In the genomic region with DNA sequence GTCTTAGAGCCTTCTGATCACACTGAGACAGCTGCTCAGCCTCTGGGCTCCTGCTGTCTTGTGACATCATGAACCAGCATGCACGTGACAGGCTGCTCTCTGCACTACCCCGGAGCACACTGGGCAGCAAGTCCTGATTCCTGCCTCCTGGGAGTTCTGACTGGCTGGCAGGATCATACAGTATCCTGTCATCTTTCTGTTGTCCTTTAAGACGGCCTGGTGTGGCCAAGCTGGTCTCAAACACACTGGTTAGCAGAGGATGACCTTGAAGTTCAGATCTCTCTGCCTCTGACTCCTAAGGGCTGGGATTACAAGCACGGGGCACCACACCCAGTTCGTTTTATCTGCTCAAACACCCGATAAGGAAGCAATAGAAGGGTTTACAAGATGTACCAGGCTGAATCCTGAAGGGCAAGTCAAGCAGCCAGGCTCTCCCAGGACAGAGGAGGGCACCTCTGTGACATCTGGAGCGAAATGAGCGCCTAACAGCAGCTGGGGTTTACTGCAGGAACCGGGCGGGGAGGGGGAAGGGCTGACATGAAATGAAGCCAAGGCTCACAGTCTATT, we compare ENCODE assay signal across 7 mouse cellular contexts. TPM values are rescaled to one million over a fixed set of nuclear protein-coding genes. Genes with fewer than 3 reads are reported as not detected.
DNase-seq lines count a peak whose midpoint lies in the region; TF ChIP-seq lines count a peak whose summit lies in the region.

No protein-coding gene starts in this region.

- DNase-seq in ovary, adult 18-20 months (ENCODE audit: low spot score), result peak; percentile 65
- DNase-seq in ovary, postnatal 14 days (ENCODE audit: low spot score), result no peak
- peak; percentile 38 for DNase-seq in heart, adult 8-10 months (ENCODE audit: low spot score)
- peak; percentile 85 for DNase-seq in large intestine, adult 2 months (ENCODE audit: low read depth, low spot score)
- DNase-seq in thymus, adult 2 months, result no peak
- DNase-seq in spleen, postnatal 36 days (ENCODE audit: low spot score in 2 of 2), result no peak
- no peak for DNase-seq in right cerebral cortex, postnatal 4 days

- H3K4me3 ChIP-seq in thymus, adult 2 months (ENCODE audit: control insufficient read depth, insufficient read depth, low read length), result no peak overlapping the region

- no peak for TF ChIP-seq CTCF in thymus, adult 2 months (IDR thresholded peaks at IDR 0.05; ENCODE audit: borderline replicate concordance, control insufficient read depth, extremely low read depth, insufficient read depth, low read length, poor library complexity)

- WGBS in large intestine, adult 2 months, result 16% methylated on average over 10 of the region's 10 CpGs
- 92% methylated on average over 10 of the region's 10 CpGs for WGBS in thymus, adult 2 months

- H3K36me3 ChIP-seq in thymus, adult 2 months (ENCODE audit: control insufficient read depth, insufficient read depth, low read length), result peaks cover 28% of the 10 kb centered on the region

- no peaks in the 10 kb centered on the region for H3K4me1 ChIP-seq in thymus, adult 2 months (replicated peaks; ENCODE audit: control insufficient read depth, insufficient read depth, low read length)

- H3K27me3 ChIP-seq in thymus, adult 2 months (ENCODE audit: control insufficient read depth, insufficient read depth, low read length), result no peaks in the 10 kb centered on the region

- H3K27ac ChIP-seq in thymus, adult 2 months (ENCODE audit: control insufficient read depth, insufficient read depth, low read length), result no peak overlapping the region

- no peak for TF ChIP-seq POLR2A in thymus, adult 2 months (IDR thresholded peaks at IDR 0.05; ENCODE audit: control insufficient read depth, extremely low read depth, insufficient read depth, low read length, poor library complexity)

RNA-seq across cellular contexts. Expression of a gene that starts 12.5 kb away (rescaled TPM):
- total RNA-seq in heart, adult 8-10 months (2022), result 100 to 1,000 TPM; 272 to 373 (median 320) TPM
- polyA plus RNA-seq in large intestine, adult 2 months (2012; rRNA removed), result 68.9 and 91.3 TPM in 2 replicates
- 228 and 281 TPM in 2 replicates for polyA plus RNA-seq in thymus, adult 2 months (2012; rRNA removed)

RNA-seq across cellular contexts. Expression of a gene that starts 49.2 kb away (rescaled TPM):
- 1 to 10 TPM; 3.7 to 4.6 (median 3.9) TPM for total RNA-seq in heart, adult 8-10 months (2022)
- 5.4 and 7.1 TPM in 2 replicates for polyA plus RNA-seq in large intestine, adult 2 months (2012; rRNA removed)
- 1.2 and 1.4 TPM in 2 replicates for polyA plus RNA-seq in thymus, adult 2 months (2012; rRNA removed)

Comparison
In these comparisons a context has a peak if more than half of its experiments do, and no peak if none do; other contexts are left out.
1. DNase-seq: peak in ovary, adult 18-20 months (single experiment), heart, adult 8-10 months (single experiment) and large intestine, adult 2 months (single experiment); none in ovary, postnatal 14 days (single experiment), thymus, adult 2 months (single experiment), spleen, postnatal 36 days (0 of 2) and right cerebral cortex, postnatal 4 days (single experiment).